Mouse (Mus musculus): Measurements from ENCODE around the gene Nbas.

The Nbas gene

GRCm38 (mm10) chr12:13615661-13616060, 346.7 kb downstream of the Nbas start:
- DNase-seq (ENCODE audit: low read depth, low spot score), result no peak

DNA sequence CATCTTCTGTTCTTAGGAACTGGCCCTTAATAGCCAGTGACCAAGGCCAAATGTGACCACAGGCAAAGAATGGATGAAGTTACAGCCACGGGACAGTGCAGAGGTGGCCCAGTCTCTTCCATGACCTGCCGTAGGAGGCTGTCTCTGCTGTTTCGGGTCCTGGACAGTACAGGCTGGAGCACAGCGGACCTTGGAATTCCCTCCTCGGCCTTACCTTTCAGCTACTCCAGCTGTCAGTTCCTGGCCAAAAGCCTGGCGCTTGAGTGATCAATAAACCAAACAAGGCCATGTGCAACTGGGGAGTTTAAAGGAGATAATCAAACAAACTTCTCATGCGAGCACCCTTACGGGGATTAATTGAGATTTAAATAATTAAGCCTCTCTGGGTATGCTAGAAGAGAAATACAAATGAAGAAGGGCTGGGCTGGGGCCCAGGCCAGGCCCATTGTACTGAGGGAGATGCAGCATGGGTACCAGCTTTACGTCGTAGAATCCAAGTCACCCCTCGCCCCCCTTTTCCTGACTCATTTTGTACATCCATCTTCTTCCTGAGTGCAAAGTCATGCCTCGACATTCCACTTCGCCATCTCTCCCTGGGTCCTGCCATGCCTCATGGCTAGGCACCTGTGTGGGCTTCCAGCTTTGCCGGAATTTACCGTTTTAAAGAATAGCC, 353.4 kb downstream of the Nbas start:
- DNase-seq (ENCODE audit: low read depth, low spot score), result no peak

DNA sequence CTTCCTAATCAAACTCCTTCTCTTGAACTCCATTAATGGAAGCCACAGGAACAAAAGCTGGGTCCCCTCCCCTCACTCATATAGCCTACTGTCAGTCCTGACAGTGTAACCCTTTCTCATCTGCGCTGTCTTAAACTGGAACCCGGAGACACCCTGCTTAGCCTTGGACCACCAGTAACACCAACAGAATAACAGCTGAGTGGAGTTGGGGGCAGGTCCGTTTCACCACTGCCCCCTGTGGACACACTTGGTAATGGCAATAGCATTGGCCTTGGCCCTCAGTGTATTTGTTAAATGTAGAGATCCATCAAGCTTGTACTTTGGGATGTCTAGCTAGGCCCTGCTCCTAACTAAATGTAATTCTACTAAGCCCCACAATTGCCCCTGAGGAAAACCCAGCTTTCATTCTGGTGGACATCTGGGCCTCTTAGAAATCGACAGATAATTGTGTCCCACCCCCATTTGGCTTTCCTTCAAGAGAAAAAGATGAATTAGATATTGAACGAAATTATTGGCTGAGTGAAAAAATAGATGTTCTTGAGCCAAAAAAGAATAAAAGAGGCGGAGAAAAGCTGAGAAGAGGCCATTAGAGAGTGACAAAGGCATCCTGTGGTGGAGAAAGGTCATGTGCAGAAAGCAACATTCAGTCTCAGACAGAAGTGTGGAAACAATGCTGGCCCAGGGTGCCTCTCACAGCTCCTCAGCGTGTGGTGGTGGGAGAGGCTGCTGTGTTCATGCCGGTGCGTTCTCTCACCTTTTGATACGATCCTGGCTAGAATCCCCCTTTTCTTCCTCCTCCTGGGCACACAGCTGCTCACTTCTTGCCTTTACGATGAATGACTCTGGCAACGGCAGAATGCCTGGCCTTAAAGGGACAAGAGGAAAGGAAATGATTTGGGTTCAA, 358.1 kb downstream of the Nbas start:
- DNase-seq (ENCODE audit: low read depth, low spot score), result no peak

All from CD4-positive, CD25-positive, alpha-beta regulatory T cell, adult 2 months (primary cell).